Mouse (Mus musculus) ES-Bruce4 (cell line): ENCODE data around the gene Fam57a. TPM values are rescaled to one million over a fixed set of nuclear protein-coding genes. Genes with fewer than 3 reads are reported as not detected.

Source experiments
- H3K27ac ChIP-seq: 2 replicates; pipeline ENCODE4 v1.5.1; 2012; ENCODE audit warnings: low read length, inconsistent platforms; ENCODE audit not compliant: insufficient read depth
- H3K27me3 ChIP-seq: 2 replicates; pipeline ENCODE4 v1.6.1; 2012; ENCODE audit warnings: mild to moderate bottlenecking, low read length, inconsistent platforms; ENCODE audit not compliant: control insufficient read depth, poor library complexity, insufficient read depth, severe bottlenecking
- H3K36me3 ChIP-seq: 2 replicates; pipeline ENCODE4 v1.6.1; 2012; ENCODE audit warnings: inconsistent platforms, mild to moderate bottlenecking, low read length, moderate library complexity; ENCODE audit not compliant: control insufficient read depth, poor library complexity, insufficient read depth, severe bottlenecking
- H3K4me1 ChIP-seq: one replicate; pipeline ENCODE4 v1.8.1; 2011; ENCODE audit warnings: low read length; ENCODE audit not compliant: control insufficient read depth, insufficient read depth
- H3K4me3 ChIP-seq: 2 replicates; pipeline ENCODE4 v1.5.1; 2011; ENCODE audit warnings: low read depth, mild to moderate bottlenecking, low read length
- H3K9ac ChIP-seq: 2 replicates; pipeline ENCODE4 v1.6.1; 2012; ENCODE audit warnings: low read depth, mild to moderate bottlenecking, inconsistent platforms; ENCODE audit not compliant: poor library complexity, severe bottlenecking
- H3K9me3 ChIP-seq: replicated peaks from 2 replicates; pipeline ENCODE4 v1.6.1; 2012; ENCODE audit warnings: mild to moderate bottlenecking, low read length, inconsistent platforms; ENCODE audit not compliant: control insufficient read depth, poor library complexity, insufficient read depth, severe bottlenecking
- CTCF ChIP-seq: IDR thresholded peaks from one replicate; pipeline ENCODE4 v1.8.1; 2011; ENCODE audit warnings: low read depth, low read length
- EP300 ChIP-seq: IDR thresholded peaks from 2 replicates; pipeline ENCODE4 v1.6.1; 2011; ENCODE audit warnings: low read depth, low read length; ENCODE audit not compliant: insufficient read depth
- POLR2A ChIP-seq: IDR thresholded peaks from one replicate; pipeline ENCODE4 v1.8.1; 2011; ENCODE audit warnings: low read length; ENCODE audit not compliant: insufficient read depth
- polyA plus RNA-seq: library from polyadenylated mRNA; stranded (reverse); fragments of >200 nt; gene quantifications from 2 replicates; pipeline ENCODE4 v1.2.4, GENCODE M21; 2011; ENCODE audit warnings: low read depth; ENCODE audit not compliant: missing spikeins, insufficient read depth, insufficient read length

Fam57a gene
- polyA plus RNA-seq, 1 experiment, result 7.3 TPM

DNA sequence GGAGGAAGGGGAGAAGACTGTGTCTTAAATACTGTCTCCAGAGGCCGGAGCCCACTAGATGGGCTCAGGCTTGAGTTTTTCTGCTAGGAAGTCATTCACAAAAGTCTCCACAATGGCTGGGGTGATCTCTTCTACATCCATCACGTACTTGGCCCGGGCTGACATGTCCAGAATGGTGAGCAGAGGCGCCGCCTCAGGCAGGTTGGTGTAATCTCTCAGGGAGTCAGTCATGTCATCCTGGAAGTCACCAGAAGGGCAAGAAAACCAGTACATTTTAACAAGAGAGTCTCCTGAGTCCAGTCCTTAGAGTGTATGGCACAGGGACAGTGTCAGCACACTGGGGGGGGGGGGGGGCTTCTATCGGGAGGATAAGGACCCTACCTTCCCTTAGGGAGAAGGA, 79.0 kb downstream of the Fam57a start:
- Histone ChIP-seq H3K27me3 (no peaks in the 10 kb centered on the region), H3K27ac (no peak overlapping the region), H3K9me3 (no peaks in the 10 kb centered on the region), H3K4me1 (peaks cover 7% of the 10 kb centered on the region), H3K9ac (no peak overlapping the region), H3K36me3 (peaks cover 19% of the 10 kb centered on the region), H3K4me3 (no peak overlapping the region)
- no peak for TF ChIP-seq EP300
- TF ChIP-seq CTCF, result no peak
- no peak for TF ChIP-seq POLR2A

DNA sequence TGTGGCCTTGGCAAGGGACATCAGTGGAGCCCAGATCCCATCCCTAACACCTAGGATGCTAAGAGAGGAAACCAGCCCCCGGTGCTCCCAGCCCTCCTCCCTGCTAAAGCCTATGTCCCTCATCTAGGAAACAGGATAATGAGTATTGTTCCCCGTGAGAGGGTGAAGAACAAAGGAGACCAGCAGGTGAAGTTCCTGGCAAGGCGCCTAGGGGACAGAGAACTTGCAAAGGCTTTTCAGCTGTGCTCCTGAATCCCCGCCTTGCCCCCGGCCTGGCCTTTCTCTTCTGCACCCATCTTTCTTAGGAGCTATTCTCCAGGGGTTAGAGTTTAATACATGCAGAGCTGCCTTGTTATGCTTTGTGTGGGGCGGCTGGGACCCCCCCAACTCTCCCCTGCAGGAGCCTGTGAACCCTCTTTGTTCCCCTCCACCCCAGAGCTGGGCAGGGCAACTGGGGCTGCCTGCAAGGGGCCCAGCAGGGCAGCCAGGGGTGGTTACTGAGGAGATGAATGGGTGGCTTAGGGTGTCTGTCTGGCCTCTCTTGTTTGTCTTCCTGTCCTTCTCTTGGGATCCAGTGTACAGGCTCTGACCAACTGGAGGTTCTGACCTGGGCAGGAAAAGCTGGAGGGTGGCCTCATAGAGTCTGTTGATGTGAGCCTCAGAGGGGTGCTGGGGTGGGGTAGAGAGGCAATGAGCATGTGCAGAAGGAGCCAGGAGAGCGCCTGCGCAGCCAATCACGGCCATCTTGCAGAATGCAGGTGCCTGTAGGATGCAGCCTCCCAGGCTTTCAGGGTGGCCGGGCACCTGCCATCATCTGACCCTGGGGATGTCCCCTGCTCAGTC, 81.0 kb downstream of the Fam57a start:
- no peak overlapping the region for H3K27ac ChIP-seq
- H3K4me3 ChIP-seq, result no peak overlapping the region
- no peak for TF ChIP-seq EP300
- TF ChIP-seq CTCF, result no peak
- no peak for TF ChIP-seq POLR2A
- no peaks in the 10 kb centered on the region for H3K9me3 ChIP-seq
- H3K27me3 ChIP-seq, result no peaks in the 10 kb centered on the region
- H3K36me3 ChIP-seq, result peaks cover 19% of the 10 kb centered on the region
- peaks cover 7% of the 10 kb centered on the region for H3K4me1 ChIP-seq
- H3K9ac ChIP-seq, result no peak overlapping the region

- Histone ChIP-seq H3K27me3 (no peaks in the 10 kb centered on the region), H3K4me3 (no peak overlapping the region), H3K27ac (no peak overlapping the region), H3K9me3 (no peaks in the 10 kb centered on the region), H3K9ac (no peak overlapping the region), H3K4me1 (peaks cover 7% of the 10 kb centered on the region), H3K36me3 (peaks cover 19% of the 10 kb centered on the region)
- TF ChIP-seq EP300 (no peak), POLR2A (no peak), CTCF (no peak)
Observed at GRCm38 (mm10) chr11:76261224-76261623, 81.8 kb downstream of the Fam57a start.

- H3K36me3 ChIP-seq, result peaks cover 19% of the 10 kb centered on the region
- no peak overlapping the region for H3K4me3 ChIP-seq
- no peaks in the 10 kb centered on the region for H3K9me3 ChIP-seq
- no peak for TF ChIP-seq CTCF
- TF ChIP-seq EP300, result peak; percentile 87
- no peak for TF ChIP-seq POLR2A
- no peak overlapping the region for H3K27ac ChIP-seq
- no peak overlapping the region for H3K9ac ChIP-seq
- no peaks in the 10 kb centered on the region for H3K27me3 ChIP-seq
- H3K4me1 ChIP-seq, result peaks cover 7% of the 10 kb centered on the region
Observed at GRCm38 (mm10) chr11:76262611-76263351, 83.3 kb downstream of the Fam57a start.

Other genes with a start within 250 kb of the Fam57a start
- gene Rph3al, start 241.2 kb upstream of the Fam57a start, polyA plus RNA-seq, result 2.3 and 3.7 TPM in 2 replicates
- not detected in 2 replicates for gene 1700016K19Rik, start 179.8 kb upstream of the Fam57a start, polyA plus RNA-seq
- 4.0 and 4.7 TPM in 2 replicates for gene Rflnb, start 151.9 kb upstream of the Fam57a start, polyA plus RNA-seq
- gene Vps53, start within 50 bp of the Fam57a start, polyA plus RNA-seq, result 24.3 and 26.2 TPM in 2 replicates
- not detected in 2 replicates for gene Dbil5, start 37.9 kb downstream of the Fam57a start, polyA plus RNA-seq
- gene Gemin4, start 38.0 kb downstream of the Fam57a start, polyA plus RNA-seq, result 31.6 and 32.2 TPM in 2 replicates
- gene Mrm3, start 64.0 kb downstream of the Fam57a start, polyA plus RNA-seq, result 9.2 and 12.1 TPM in 2 replicates
- gene Glod4, start 64.1 kb downstream of the Fam57a start, polyA plus RNA-seq, result 163 and 165 TPM in 2 replicates
- 51.7 and 57.7 TPM in 2 replicates for gene Nxn, start 219.5 kb downstream of the Fam57a start, polyA plus RNA-seq
- gene Timm22, start 227.3 kb downstream of the Fam57a start, polyA plus RNA-seq, result 16.9 and 19.1 TPM in 2 replicates